Mouse (Mus musculus) liver, embryonic 12.5 days (tissue): ENCODE measurements around the gene Zdhhc4. TPM values are rescaled to one million over a fixed set of nuclear protein-coding genes. Genes with fewer than 3 reads are reported as not detected.

Experiments
- ATAC-seq: fragments of 200-750 bp; cut with Nextera tagmentation; 2 replicates; pipeline ENCODE4 v1.8.0; 2017; ENCODE audit warnings: moderate number of reproducible peaks, mild to moderate bottlenecking, moderate library complexity
- H3K27ac ChIP-seq: fragments of 300-500 bp; sonication (generic); 2 replicates; pipeline ENCODE4 v1.5.1; 2016; ENCODE audit warnings: mild to moderate bottlenecking
- H3K27me3 ChIP-seq: fragments of 300-500 bp; sonication (generic); replicated peaks from 2 replicates; pipeline ENCODE4 v1.6.1; 2016; ENCODE audit warnings: mild to moderate bottlenecking, moderate library complexity
- H3K36me3 ChIP-seq: fragments of 300-500 bp; sonication (generic); 2 replicates; pipeline ENCODE4 v1.6.1; 2016; ENCODE audit warnings: mild to moderate bottlenecking, moderate library complexity
- H3K4me1 ChIP-seq: fragments of 300-500 bp; sonication (generic); 2 replicates; pipeline ENCODE4 v1.6.1; 2016
- H3K4me2 ChIP-seq: fragments of 300-500 bp; sonication (generic); 2 replicates; pipeline ENCODE4 v1.6.1; 2016; ENCODE audit warnings: mild to moderate bottlenecking, moderate library complexity
- H3K4me3 ChIP-seq: fragments of 300-500 bp; sonication (generic); 2 replicates; pipeline ENCODE4 v1.5.1; 2016; ENCODE audit warnings: mild to moderate bottlenecking, moderate library complexity
- H3K9ac ChIP-seq: fragments of 300-500 bp; sonication (generic); 2 replicates; pipeline ENCODE4 v1.6.1; 2016; ENCODE audit warnings: mild to moderate bottlenecking, moderate library complexity
- H3K9me3 ChIP-seq: fragments of 300-500 bp; sonication (generic); replicated peaks from 2 replicates; pipeline ENCODE4 v1.6.1; 2016; ENCODE audit warnings: mild to moderate bottlenecking, moderate library complexity
- WGBS: fragments of 180-500 bp; shearing (Covaris S2); methylation state at CpG from one replicate; pipeline ENCODE4 v1.1.7; 2016; ENCODE audit not compliant: insufficient replicate concordance; 5-methylcytosine and 5-hydroxymethylcytosine counted together
- polyA plus RNA-seq: library from polyadenylated mRNA; unstranded; fragments of >200 nt; fragmentation: Nextera tagmentation; extraction: Ambion mirVana; gene quantifications from 2 replicates; pipeline ENCODE4 v1.2.1, GENCODE M21; 2016

Gene Zdhhc4
- polyA plus RNA-seq, 1 experiment from 2014 or later, result 42.9 TPM

DNA sequence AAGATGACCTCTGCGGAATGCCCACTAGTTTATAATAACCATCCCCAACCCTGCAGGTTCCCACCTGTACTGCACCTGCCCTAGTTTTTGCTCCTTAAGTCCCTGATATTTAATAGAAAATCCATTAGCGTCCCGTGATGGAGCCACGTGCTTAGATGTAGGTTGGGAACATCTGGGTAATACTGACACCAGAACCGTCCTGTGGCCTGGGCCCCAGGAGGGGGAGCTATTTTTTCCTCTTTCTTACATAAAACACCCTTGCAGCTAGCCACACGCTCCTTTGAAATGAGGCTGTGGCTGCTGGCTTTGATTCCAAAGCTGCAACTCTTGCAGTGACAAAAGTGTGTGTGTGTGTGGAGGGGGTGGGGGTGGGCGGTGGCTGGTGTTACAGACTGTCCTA, 30.2 kb upstream of the Zdhhc4 start:
- ATAC-seq, result no peak

DNA sequence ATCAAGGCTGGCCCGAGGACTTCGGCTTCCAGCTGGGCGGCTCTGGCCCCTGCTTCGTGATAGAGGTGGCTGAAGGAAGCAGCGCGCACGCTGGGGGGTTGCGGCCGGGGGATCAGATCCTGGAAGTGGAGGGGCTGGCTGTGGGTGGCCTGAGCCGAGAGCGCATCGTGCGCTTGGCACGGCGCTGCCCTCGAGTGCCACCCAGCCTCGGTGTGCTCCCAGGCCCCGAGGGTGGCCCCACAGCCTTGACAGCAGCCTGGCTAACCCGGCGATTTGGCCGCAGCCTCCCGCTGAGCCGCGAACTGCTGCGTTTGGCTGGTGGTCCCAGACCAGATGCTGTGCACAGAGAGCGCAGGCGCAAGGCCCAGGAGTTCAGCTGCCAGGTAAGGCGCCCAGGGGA, 28.5 kb upstream of the Zdhhc4 start:
- 0 out of 2 replicates have a peak, but pooled peaks cover 4% of the 10 kb centered on the region for H3K4me1 ChIP-seq
- H3K4me3 ChIP-seq, result no peak overlapping the region
- no peak for ATAC-seq
- H3K9me3 ChIP-seq, result no peaks in the 10 kb centered on the region; the same call in 1 of the 2 replicates
- no peaks in the 10 kb centered on the region for H3K36me3 ChIP-seq
- H3K27ac ChIP-seq, result no peak overlapping the region
- H3K4me2 ChIP-seq, result peak overlapping the region; percentile 33
- WGBS, result 7% methylated on average over 23 of the region's 28 CpGs
- peaks cover 86% of the 10 kb centered on the region for H3K27me3 ChIP-seq
- no peak overlapping the region for H3K9ac ChIP-seq

More for the DNA sequence above, 30.2 kb upstream of the Zdhhc4 start:
- Histone ChIP-seq H3K9me3 (no peaks in the 10 kb centered on the region), H3K36me3 (no peaks in the 10 kb centered on the region), H3K27me3 (peaks cover 95% of the 10 kb centered on the region), H3K9ac (no peak overlapping the region), H3K4me1 (peaks cover 8% of the 10 kb centered on the region; the same call in 1 of the 2 replicates), H3K4me3 (no peak overlapping the region), H3K4me2 (no peak overlapping the region), H3K27ac (no peak overlapping the region)
- 30% methylated on average over 7 of the region's 7 CpGs for WGBS

GRCm38 (mm10) chr5:143356686-143357388, 27.8 kb upstream of the Zdhhc4 start, which contains the start of gene Grid2ip:
Gene Grid2ip (plus strand): TSS chr5:143357338.
- no peak within 1 kb of the TSS for H3K27ac ChIP-seq
- H3K27me3 ChIP-seq, result peaks cover 79% of the 10 kb centered on the region
- no peak for ATAC-seq
- no peak within 1 kb of the TSS for H3K9ac ChIP-seq
- WGBS, result 18% methylated on average over 17 of the region's 17 CpGs
- H3K4me3 ChIP-seq, result no peak within 1 kb of the TSS
- no peaks in the 10 kb centered on the region for H3K36me3 ChIP-seq
- 0 out of 2 replicates have a peak, but pooled peaks cover 4% of the 10 kb centered on the region for H3K4me1 ChIP-seq
- H3K4me2 ChIP-seq, result peak within 1 kb of the TSS; percentile 33
- H3K9me3 ChIP-seq, result no peaks in the 10 kb centered on the region; the same call in 1 of the 2 replicates

GRCm38 (mm10) chr5:143356017-143356416, 27.0 kb upstream of the Zdhhc4 start:
- no peak for ATAC-seq
- H3K4me3 ChIP-seq, result no peak overlapping the region
- H3K9ac ChIP-seq, result no peak overlapping the region
- 0 out of 2 replicates have a peak, but pooled peaks cover 4% of the 10 kb centered on the region for H3K4me1 ChIP-seq
- no peaks in the 10 kb centered on the region for H3K36me3 ChIP-seq
- peaks cover 71% of the 10 kb centered on the region for H3K27me3 ChIP-seq
- no peaks in the 10 kb centered on the region; the same call in 1 of the 2 replicates for H3K9me3 ChIP-seq
- no peak overlapping the region for H3K4me2 ChIP-seq
- no peak overlapping the region for H3K27ac ChIP-seq
- 29% methylated on average over 5 of the region's 5 CpGs for WGBS

- H3K4me3 ChIP-seq, result no peak overlapping the region
- peaks cover 14% of the 10 kb centered on the region; the same call in 1 of the 2 replicates for H3K9me3 ChIP-seq
- no peak overlapping the region for H3K27ac ChIP-seq
- no peak overlapping the region for H3K4me2 ChIP-seq
- WGBS, result 72% methylated on average over 8 of the region's 8 CpGs
- H3K4me1 ChIP-seq, result no peaks in the 10 kb centered on the region
- H3K27me3 ChIP-seq, result peaks cover 6% of the 10 kb centered on the region; the same call in 1 of the 2 replicates
- no peak for ATAC-seq
- H3K36me3 ChIP-seq, result no peaks in the 10 kb centered on the region
- no peak overlapping the region for H3K9ac ChIP-seq
Measured at GRCm38 (mm10) chr5:143346367-143346766, 17.3 kb upstream of the Zdhhc4 start.

GRCm38 (mm10) chr5:143339603-143340002, 10.5 kb upstream of the Zdhhc4 start:
- Histone ChIP-seq H3K4me2 (no peak overlapping the region), H3K9ac (no peak overlapping the region), H3K27me3 (peaks cover 20% of the 10 kb centered on the region), H3K4me3 (no peak overlapping the region), H3K27ac (no peak overlapping the region), H3K4me1 (no peaks in the 10 kb centered on the region), H3K9me3 (peaks cover 6% of the 10 kb centered on the region; the same call in 1 of the 2 replicates), H3K36me3 (no peaks in the 10 kb centered on the region)
- ATAC-seq, result no peak
- WGBS, result 39% methylated on average over 6 of the region's 6 CpGs

DNA sequence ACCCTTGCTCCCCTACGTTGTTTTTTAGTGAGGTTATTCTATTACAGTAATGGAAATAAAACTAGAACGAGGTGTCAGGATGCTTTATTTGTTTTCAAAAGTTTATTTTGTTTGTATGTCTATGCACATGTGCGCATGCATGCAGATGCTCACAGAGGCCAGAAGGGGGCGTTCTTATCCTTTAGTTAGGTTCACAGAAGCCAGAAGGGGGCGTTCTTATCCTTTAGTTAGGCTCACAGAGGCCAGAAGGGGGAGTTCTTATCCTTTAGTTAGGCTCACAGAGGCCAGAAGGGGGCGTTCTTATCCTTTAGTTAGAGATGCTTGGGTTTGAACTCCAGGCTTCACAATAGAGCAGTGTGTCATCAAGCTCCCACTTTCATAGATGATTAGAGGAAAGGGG, 7.5 kb upstream of the Zdhhc4 start:
- H3K27ac ChIP-seq, result no peak overlapping the region
- 57% methylated on average over 6 of the region's 6 CpGs for WGBS
- H3K4me1 ChIP-seq, result no peaks in the 10 kb centered on the region
- no peak for ATAC-seq
- no peaks in the 10 kb centered on the region for H3K9me3 ChIP-seq
- no peak overlapping the region for H3K4me2 ChIP-seq
- no peak overlapping the region for H3K4me3 ChIP-seq
- H3K27me3 ChIP-seq, result peaks cover 20% of the 10 kb centered on the region
- H3K9ac ChIP-seq, result no peak overlapping the region
- H3K36me3 ChIP-seq, result no peaks in the 10 kb centered on the region

GRCm38 (mm10) chr5:143335089-143335460, 6.0 kb upstream of the Zdhhc4 start:
- WGBS, result 64% methylated on average over 7 of the region's 7 CpGs
- H3K4me3 ChIP-seq, result no peak overlapping the region
- H3K27ac ChIP-seq, result no peak overlapping the region
- no peak overlapping the region for H3K4me2 ChIP-seq
- H3K27me3 ChIP-seq, result peaks cover 20% of the 10 kb centered on the region
- H3K9ac ChIP-seq, result no peak overlapping the region
- ATAC-seq, result no peak
- H3K4me1 ChIP-seq, result peaks cover 3% of the 10 kb centered on the region
- no peaks in the 10 kb centered on the region for H3K9me3 ChIP-seq
- H3K36me3 ChIP-seq, result no peaks in the 10 kb centered on the region

GRCm38 (mm10) chr5:143334418-143335088, 5.5 kb upstream of the Zdhhc4 start:
- Histone ChIP-seq H3K4me3 (no peak overlapping the region), H3K27ac (no peak overlapping the region), H3K36me3 (no peaks in the 10 kb centered on the region), H3K9me3 (no peaks in the 10 kb centered on the region), H3K9ac (no peak overlapping the region), H3K4me2 (peak overlapping the region; percentile 34; the same call in 1 of the 2 replicates), H3K4me1 (peaks cover 8% of the 10 kb centered on the region), H3K27me3 (peaks cover 15% of the 10 kb centered on the region)
- 52% methylated on average over 14 of the region's 14 CpGs for WGBS
- ATAC-seq, result no peak

DNA sequence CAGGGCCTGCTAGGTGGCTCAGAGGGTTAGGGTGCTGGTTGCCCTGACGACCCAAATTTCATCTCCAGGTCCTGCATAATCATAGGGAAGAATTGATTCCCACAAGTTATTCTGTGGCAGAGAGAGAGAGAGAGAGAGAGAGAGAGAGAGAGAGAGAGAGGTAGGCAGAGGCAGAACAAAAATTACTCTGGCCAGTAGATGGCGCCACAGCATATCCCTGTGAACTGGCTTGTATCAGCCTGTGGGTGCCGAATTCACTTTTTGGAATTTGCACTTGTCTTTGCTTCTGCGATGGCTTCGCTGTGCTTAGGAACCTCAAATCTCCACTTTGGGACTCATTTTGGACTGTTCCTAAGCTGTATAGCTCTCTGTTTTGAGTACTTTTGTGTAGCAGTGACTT, 4.8 kb upstream of the Zdhhc4 start:
- peaks cover 9% of the 10 kb centered on the region for H3K4me1 ChIP-seq
- no peaks in the 10 kb centered on the region for H3K9me3 ChIP-seq
- no peak overlapping the region for H3K4me3 ChIP-seq
- peaks cover 10% of the 10 kb centered on the region; the same call in 1 of the 2 replicates for H3K27me3 ChIP-seq
- H3K9ac ChIP-seq, result no peak overlapping the region
- H3K4me2 ChIP-seq, result peak overlapping the region; percentile 34
- no peaks in the 10 kb centered on the region for H3K36me3 ChIP-seq
- no peak; the same call in 1 of the 2 replicates for ATAC-seq
- WGBS, result 12% methylated on average over 5 of the region's 5 CpGs
- no peak overlapping the region for H3K27ac ChIP-seq

DNA sequence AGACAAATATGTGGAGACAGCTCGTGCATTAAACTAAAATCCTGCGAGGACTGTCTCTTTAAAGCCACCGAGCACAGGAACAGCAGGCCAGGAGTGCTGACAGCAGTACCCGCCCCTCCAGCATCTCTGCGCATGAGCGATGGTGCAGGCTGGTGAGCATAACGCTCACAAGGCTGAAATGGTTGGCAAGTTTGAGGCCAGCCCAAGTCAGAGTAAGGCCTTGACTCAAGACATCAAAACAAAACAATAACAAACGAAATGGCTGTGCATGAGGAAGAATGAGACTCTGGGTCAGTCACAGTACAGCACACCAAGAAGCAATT, 11.8 kb downstream of the Zdhhc4 start:
- Histone ChIP-seq H3K27ac (no peak overlapping the region), H3K9ac (no peak overlapping the region), H3K4me1 (peaks cover 29% of the 10 kb centered on the region), H3K9me3 (no peaks in the 10 kb centered on the region), H3K4me2 (no peak overlapping the region), H3K36me3 (peaks cover 80% of the 10 kb centered on the region), H3K27me3 (no peaks in the 10 kb centered on the region), H3K4me3 (no peak overlapping the region)
- 83% methylated on average over 8 of the region's 8 CpGs for WGBS
- no peak for ATAC-seq

DNA sequence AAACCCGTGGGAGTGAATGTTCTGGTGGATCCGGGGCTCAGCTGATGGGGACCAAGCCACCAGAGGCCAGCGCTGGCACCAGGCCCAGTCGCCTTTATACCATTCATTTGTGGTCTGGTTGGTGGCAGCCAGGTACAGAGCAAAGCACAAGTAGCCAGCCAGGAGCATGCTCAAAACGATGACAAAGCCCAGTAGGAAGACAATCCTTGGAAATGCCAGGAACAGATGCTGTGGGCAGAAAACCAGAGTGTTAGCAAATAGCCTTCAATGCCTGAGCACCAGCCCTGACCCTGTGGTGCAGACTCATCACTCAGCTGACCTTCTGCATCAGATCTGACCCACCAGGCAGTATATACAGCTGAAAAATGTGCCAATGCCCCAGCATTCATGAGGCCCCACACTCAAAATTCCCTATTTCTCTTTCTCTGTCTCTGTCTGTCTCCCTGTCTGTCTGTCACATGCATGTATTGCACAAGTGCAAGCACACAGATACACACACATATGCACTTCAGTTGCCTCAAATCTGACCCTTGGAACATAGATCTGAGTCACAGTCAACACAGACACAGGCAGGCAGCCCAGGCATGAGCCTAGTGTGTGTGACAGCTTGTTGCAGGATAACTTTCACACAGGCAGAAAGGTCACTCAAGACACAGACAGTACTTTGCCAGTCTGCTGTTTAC, 12.3 kb downstream of the Zdhhc4 start:
- Histone ChIP-seq H3K4me1 (peaks cover 34% of the 10 kb centered on the region), H3K4me2 (no peak overlapping the region), H3K36me3 (peaks cover 80% of the 10 kb centered on the region), H3K4me3 (no peak overlapping the region), H3K27ac (no peak overlapping the region), H3K27me3 (no peaks in the 10 kb centered on the region), H3K9ac (no peak overlapping the region), H3K9me3 (no peaks in the 10 kb centered on the region)
- ATAC-seq, result no peak
- WGBS, result 87% methylated on average over 5 of the region's 5 CpGs
